Mouse (Mus musculus) monocyte, adult 59 days (primary cell): Measurements from ENCODE around the gene Gm5108. TPM values are rescaled to one million over a fixed set of nuclear protein-coding genes. Genes with fewer than 3 reads are reported as not detected.

Experiments
- total RNA-seq, 2 experiments: library from RNA; stranded (reverse); gene quantifications; one replicate each; pipeline ENCODE4 v1.2.4; 2023

Gm5108 gene
- not detected for total RNA-seq

GRCm38 (mm10) chr5:67941369-67941768 is at the start of gene Gm5108:
Gm5108 (plus strand) TSS chr5:67941669.

GRCm38 (mm10) chr5:67946321-67946720 is 4.9 kb downstream of the Gm5108 start, which contains the start of gene Gm21905:
Gm21905 (minus strand) TSS chr5:67946421.

Other genes starting within 250 kb of the Gm5108 start
- gene Atp8a1, start 94.2 kb upstream of the Gm5108 start, total RNA-seq, result 100 to 1,000 TPM; 178 to 180 TPM
- not detected for gene Gm21905, start 4.8 kb downstream of the Gm5108 start, total RNA-seq
- not detected for gene Grxcr1, start 90.2 kb downstream of the Gm5108 start, total RNA-seq